ENCODE assay signal across 6 mouse cellular contexts in the genomic region with DNA sequence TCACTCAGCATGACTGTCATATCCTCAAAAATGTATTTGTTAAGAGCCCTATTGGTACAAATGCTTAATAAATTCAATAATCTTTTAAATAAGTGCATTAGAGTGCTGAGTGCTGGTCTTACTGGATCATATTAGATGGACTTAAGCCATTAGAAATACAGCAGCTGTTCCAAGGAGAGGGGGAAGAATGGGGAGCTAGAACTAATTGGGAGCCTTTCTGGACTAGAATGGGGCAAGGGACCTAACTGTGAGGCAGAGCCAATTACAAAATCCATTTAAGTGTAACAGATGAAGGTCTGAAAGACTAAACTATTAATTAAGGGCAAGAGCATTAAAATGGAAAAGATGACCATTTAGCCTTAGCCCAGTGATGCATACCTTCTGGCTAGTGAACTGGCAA.
DNase-seq lines count a peak whose midpoint lies in the region; ATAC-seq lines count a peak whose summit lies in the region.
"Not testable (repeated sequence)": the region's sequence is repeated elsewhere in the genome, so short reads cannot be mapped to it uniquely, and the experiment has no call there.

No protein-coding gene starts in this region.

- H3K9me3 ChIP-seq in forebrain, embryonic 11.5 days (ENCODE audit: control insufficient read depth, low read length); forebrain, embryonic 13.5 days (replicated peaks); forebrain, embryonic 15.5 days: not testable (repeated sequence)

- DNase-seq in Muller cell, postnatal 12 days (ENCODE audit: inconsistent ontology term) = peak; percentile 42
- DNase-seq in forebrain, embryonic 11.5 days (ENCODE audit: low spot score) = not testable (repeated sequence)
- peak; percentile 25 for DNase-seq in retina, embryonic 14.5 days (ENCODE audit: low spot score)

- not testable (repeated sequence) for H3K4me3 ChIP-seq in forebrain, embryonic 11.5 days (ENCODE audit: low read depth, low read length); forebrain, embryonic 13.5 days; forebrain, embryonic 15.5 days

- not testable (repeated sequence) for H3K9ac ChIP-seq in forebrain, embryonic 11.5 days (ENCODE audit: low read length); forebrain, embryonic 13.5 days; forebrain, embryonic 15.5 days (replicated peaks)

- not testable (repeated sequence) for H3K4me1 ChIP-seq in forebrain, embryonic 11.5 days (replicated peaks; ENCODE audit: control insufficient read depth, insufficient read depth, low read length); forebrain, embryonic 13.5 days; forebrain, embryonic 15.5 days

- not testable (repeated sequence) for H3K27ac ChIP-seq in forebrain, embryonic 11.5 days (ENCODE audit: low read depth, low read length); forebrain, embryonic 13.5 days; forebrain, embryonic 15.5 days (replicated peaks)

- ATAC-seq in forebrain, embryonic 11.5 days (replicated peaks; ENCODE audit: low FRiP score) = peak; percentile 46; the same call in 1 of the 2 replicates
- peak; percentile 58; the same call in 1 of the 2 replicates for ATAC-seq in forebrain, embryonic 13.5 days
- 0 out of 2 replicates have a peak, but pooled peaks have one; percentile 23 for ATAC-seq in forebrain, embryonic 15.5 days (replicated peaks)
- peak; percentile 57 for ATAC-seq in frontal cortex, adult (ENCODE audit: low TSS enrichment)

- not testable (repeated sequence) for H3K36me3 ChIP-seq in forebrain, embryonic 11.5 days (ENCODE audit: control insufficient read depth, insufficient read depth, low read length); forebrain, embryonic 13.5 days (ENCODE audit: poor library complexity, severe bottlenecking); forebrain, embryonic 15.5 days

- not testable (repeated sequence) for H3K27me3 ChIP-seq in forebrain, embryonic 11.5 days (ENCODE audit: control insufficient read depth, insufficient read depth, low read length); forebrain, embryonic 13.5 days; forebrain, embryonic 15.5 days

- H3K4me2 ChIP-seq in forebrain, embryonic 11.5 days (ENCODE audit: low read depth, low read length, severe bottlenecking); forebrain, embryonic 13.5 days; forebrain, embryonic 15.5 days (replicated peaks): not testable (repeated sequence)
